Mouse (Mus musculus) intestine, embryonic 15.5 days (tissue): Measurements from ENCODE around the gene Lrrc8a. TPM values are rescaled to one million over a fixed set of nuclear protein-coding genes. Genes with fewer than 3 reads are reported as not detected.
A peak's percentile ranks its signal among the peaks of the same experiment; 100 is the strongest.

ENCODE experiments used
- ATAC-seq: fragments of 200-750 bp; cut with Nextera tagmentation; 2 replicates; pipeline ENCODE4 v1.8.0; 2017; ENCODE audit warnings: moderate TSS enrichment, moderate library complexity
- H3K27ac ChIP-seq: fragments of 300-500 bp; sonication (generic); 2 replicates; pipeline ENCODE4 v1.5.1; 2015; ENCODE audit warnings: mild to moderate bottlenecking, inconsistent platforms
- H3K27me3 ChIP-seq: fragments of 300-500 bp; sonication (generic); replicated peaks from 2 replicates; pipeline ENCODE4 v1.6.1; 2015; ENCODE audit warnings: inconsistent platforms
- H3K36me3 ChIP-seq: fragments of 300-500 bp; sonication (generic); 2 replicates; pipeline ENCODE4 v1.6.1; 2015; ENCODE audit warnings: inconsistent platforms
- H3K4me1 ChIP-seq: fragments of 300-500 bp; sonication (generic); replicated peaks from 2 replicates; pipeline ENCODE4 v1.6.1; 2015; ENCODE audit warnings: inconsistent platforms
- H3K4me2 ChIP-seq: fragments of 300-500 bp; sonication (generic); replicated peaks from 2 replicates; pipeline ENCODE4 v1.6.1; 2015; ENCODE audit warnings: mild to moderate bottlenecking, inconsistent platforms
- H3K4me3 ChIP-seq: fragments of 300-500 bp; sonication (generic); replicated peaks from 2 replicates; pipeline ENCODE4 v1.5.1; 2015; ENCODE audit warnings: inconsistent platforms
- H3K9ac ChIP-seq: fragments of 300-500 bp; sonication (generic); 2 replicates; pipeline ENCODE4 v1.6.1; 2015; ENCODE audit warnings: inconsistent platforms
- H3K9me3 ChIP-seq: fragments of 300-500 bp; sonication (generic); 2 replicates; pipeline ENCODE4 v1.6.1; 2016; ENCODE audit warnings: inconsistent platforms
- WGBS: fragments of 180-500 bp; shearing (Covaris S2); methylation state at CpG from one replicate; pipeline ENCODE4 v1.1.7; 2015; 5-methylcytosine and 5-hydroxymethylcytosine counted together
- polyA plus RNA-seq: library from polyadenylated mRNA; unstranded; fragments of >200 nt; fragmentation: Nextera tagmentation; extraction: Ambion mirVana; gene quantifications from 2 replicates; pipeline ENCODE4 v1.2.1, GENCODE M21; 2015

The Lrrc8a gene
- polyA plus RNA-seq, 1 experiment from 2014 or later, result 37.7 TPM

GRCm38 (mm10) chr2:30287027-30287373 lies 49.5 kb downstream of the Lrrc8a start:
- H3K36me3 ChIP-seq, result 0 out of 2 replicates have a peak, but pooled peaks cover 5% of the 10 kb centered on the region
- peak overlapping the region; percentile 59 for H3K4me2 ChIP-seq
- peaks cover 18% of the 10 kb centered on the region for H3K4me1 ChIP-seq
- peak overlapping the region; percentile 93 for H3K4me3 ChIP-seq
- H3K9ac ChIP-seq, result peak overlapping the region; percentile 95
- no peaks in the 10 kb centered on the region for H3K9me3 ChIP-seq
- ATAC-seq, result no peak; the same call in 1 of the 2 replicates
- peak overlapping the region; percentile 81 for H3K27ac ChIP-seq
- WGBS, result 1% methylated on average over 10 of the region's 10 CpGs
- no peaks in the 10 kb centered on the region for H3K27me3 ChIP-seq

- Histone ChIP-seq H3K9ac (no peak overlapping the region), H3K4me2 (no peak overlapping the region), H3K4me3 (no peak overlapping the region), H3K27ac (no peak overlapping the region), H3K36me3 (peaks cover 25% of the 10 kb centered on the region), H3K27me3 (no peaks in the 10 kb centered on the region), H3K4me1 (no peaks in the 10 kb centered on the region), H3K9me3 (no peaks in the 10 kb centered on the region)
- WGBS, result 82% methylated on average over 3 of the region's 3 CpGs
- ATAC-seq, result no peak
Observed at GRCm38 (mm10) chr2:30299525-30299924, 62.0 kb downstream of the Lrrc8a start.

GRCm38 (mm10) chr2:30299966-30300365 lies 62.5 kb downstream of the Lrrc8a start:
- Histone ChIP-seq H3K27ac (no peak overlapping the region), H3K9me3 (no peaks in the 10 kb centered on the region), H3K4me2 (no peak overlapping the region), H3K36me3 (peaks cover 25% of the 10 kb centered on the region), H3K4me3 (no peak overlapping the region), H3K4me1 (no peaks in the 10 kb centered on the region), H3K9ac (no peak overlapping the region), H3K27me3 (no peaks in the 10 kb centered on the region)
- no peak for ATAC-seq
- 89% methylated on average over 5 of the region's 5 CpGs for WGBS

GRCm38 (mm10) chr2:30306087-30306486 lies 68.6 kb downstream of the Lrrc8a start:
- H3K4me1 ChIP-seq, result no peaks in the 10 kb centered on the region
- H3K36me3 ChIP-seq, result peaks cover 41% of the 10 kb centered on the region
- no peak overlapping the region for H3K27ac ChIP-seq
- H3K4me2 ChIP-seq, result no peak overlapping the region
- no peak for ATAC-seq
- no peaks in the 10 kb centered on the region for H3K9me3 ChIP-seq
- 82% methylated on average over 7 of the region's 7 CpGs for WGBS
- H3K27me3 ChIP-seq, result no peaks in the 10 kb centered on the region
- no peak overlapping the region for H3K4me3 ChIP-seq
- H3K9ac ChIP-seq, result no peak overlapping the region

- Histone ChIP-seq H3K4me1 (no peaks in the 10 kb centered on the region), H3K4me2 (no peak overlapping the region), H3K9me3 (no peaks in the 10 kb centered on the region), H3K27ac (no peak overlapping the region), H3K36me3 (peaks cover 47% of the 10 kb centered on the region), H3K4me3 (no peak overlapping the region), H3K27me3 (no peaks in the 10 kb centered on the region), H3K9ac (no peak overlapping the region)
- 77% methylated on average over 3 of the region's 3 CpGs for WGBS
- ATAC-seq, result no peak
Observed at GRCm38 (mm10) chr2:30309351-30309750, 71.8 kb downstream of the Lrrc8a start.

- peaks cover 55% of the 10 kb centered on the region for H3K36me3 ChIP-seq
- no peaks in the 10 kb centered on the region for H3K27me3 ChIP-seq
- ATAC-seq, result no peak
- no peak overlapping the region for H3K9ac ChIP-seq
- H3K4me2 ChIP-seq, result no peak overlapping the region
- H3K4me3 ChIP-seq, result no peak overlapping the region
- H3K4me1 ChIP-seq, result no peaks in the 10 kb centered on the region
- WGBS, result 85% methylated on average over 2 of the region's 2 CpGs
- H3K9me3 ChIP-seq, result no peaks in the 10 kb centered on the region
- H3K27ac ChIP-seq, result no peak overlapping the region
Observed at GRCm38 (mm10) chr2:30311481-30311880, 74.0 kb downstream of the Lrrc8a start.

Other genes with a start within 250 kb of the Lrrc8a start
- 20.9 and 24.7 TPM in 2 replicates for gene Wdr34, start 188.8 kb upstream of the Lrrc8a start, polyA plus RNA-seq
- gene Set, start 180.3 kb upstream of the Lrrc8a start, polyA plus RNA-seq, result 437 and 494 TPM in 2 replicates
- gene Pkn3, start 160.0 kb upstream of the Lrrc8a start, polyA plus RNA-seq, result 10.6 and 11.1 TPM in 2 replicates
- 59.8 and 70.4 TPM in 2 replicates for gene Zdhhc12, start 144.1 kb upstream of the Lrrc8a start, polyA plus RNA-seq
- gene Zer1, start 113.1 kb upstream of the Lrrc8a start, polyA plus RNA-seq, result 5.0 and 5.6 TPM in 2 replicates
- gene Tbc1d13, start 104.0 kb upstream of the Lrrc8a start, polyA plus RNA-seq, result 7.8 and 8.2 TPM in 2 replicates
- 40.9 and 41.9 TPM in 2 replicates for gene Endog, start 66.2 kb upstream of the Lrrc8a start, polyA plus RNA-seq
- gene Spout1, start 59.3 kb upstream of the Lrrc8a start, polyA plus RNA-seq, result 59.9 and 62.9 TPM in 2 replicates
- 18.4 and 19.6 TPM in 2 replicates for gene Kyat1, start 31.9 kb upstream of the Lrrc8a start, polyA plus RNA-seq
- 0.21 and 0.29 TPM in 2 replicates for gene Gm28035, start 2.9 kb downstream of the Lrrc8a start, polyA plus RNA-seq
- 9.8 and 11.5 TPM in 2 replicates for gene Phyhd1, start 28.5 kb downstream of the Lrrc8a start, polyA plus RNA-seq
- not detected in 2 replicates for gene Gm28038, start 43.3 kb downstream of the Lrrc8a start, polyA plus RNA-seq
- 28.8 and 34.4 TPM in 2 replicates for gene Dolk, start 48.6 kb downstream of the Lrrc8a start, polyA plus RNA-seq
- gene Nup188, start 48.7 kb downstream of the Lrrc8a start, polyA plus RNA-seq, result 29.1 and 29.4 TPM in 2 replicates
- 68.4 and 69.4 TPM in 2 replicates for gene Sh3glb2, start 121.6 kb downstream of the Lrrc8a start, polyA plus RNA-seq
- 20.9 and 24.1 TPM in 2 replicates for gene Miga2, start 126.5 kb downstream of the Lrrc8a start, polyA plus RNA-seq
- gene Dolpp1, start 154.5 kb downstream of the Lrrc8a start, polyA plus RNA-seq, result 44.5 and 50.9 TPM in 2 replicates
- 19.6 and 19.8 TPM in 2 replicates for gene Crat, start 178.1 kb downstream of the Lrrc8a start, polyA plus RNA-seq
- gene Ptpa, start 178.3 kb downstream of the Lrrc8a start, polyA plus RNA-seq, result 117 and 120 TPM in 2 replicates
- 1.3 and 1.6 TPM in 2 replicates for gene Ier5l, start 236.5 kb downstream of the Lrrc8a start, polyA plus RNA-seq